Mouse (Mus musculus): ENCODE measurements around the gene S100a13. TPM values are rescaled to one million over a fixed set of nuclear protein-coding genes. Genes with fewer than 3 reads are reported as not detected.
A peak's percentile ranks its signal among the peaks of the same experiment; 100 is the strongest.

S100a13 gene
- polyA plus RNA-seq, 1 experiment, result 65.4 TPM

- Histone ChIP-seq H3K27ac (ENCODE audit: insufficient read depth, low read depth, low read length) (no peak overlapping the region), H3K36me3 (ENCODE audit: control insufficient read depth, insufficient read depth, low read length) (peaks cover 5% of the 10 kb centered on the region), H3K27me3 (replicated peaks; ENCODE audit: control insufficient read depth, insufficient read depth, low read length) (no peaks in the 10 kb centered on the region), H3K4me1 (ENCODE audit: control insufficient read depth, insufficient read depth, low read length) (peaks cover 12% of the 10 kb centered on the region; the same call in 1 of the 2 replicates), H3K4me3 (ENCODE audit: insufficient read depth, low read depth, low read length) (no peak overlapping the region)
- 32% methylated on average over 2 of the region's 2 CpGs for WGBS
- DNase-seq, result peak; percentile 63
- TF ChIP-seq CTCF (conservative IDR thresholded peaks at IDR 0.05; ENCODE audit: insufficient read depth, insufficient read length, low read depth, low read length) (0 out of 2 replicates have a peak, but pooled peaks have one; percentile 16), POLR2A (IDR thresholded peaks at IDR 0.05; ENCODE audit: low read depth, low read length) (no peak)
These were observed 22.9 kb upstream of the S100a13 start for GRCm38 (mm10) chr3:90491350-90491749.

- WGBS, result 60% methylated on average over 4 of the region's 4 CpGs
- Histone ChIP-seq H3K27ac (ENCODE audit: insufficient read depth, low read depth, low read length) (no peak overlapping the region), H3K4me1 (ENCODE audit: control insufficient read depth, insufficient read depth, low read length) (peaks cover 7% of the 10 kb centered on the region; the same call in 1 of the 2 replicates), H3K27me3 (replicated peaks; ENCODE audit: control insufficient read depth, insufficient read depth, low read length) (no peaks in the 10 kb centered on the region), H3K4me3 (ENCODE audit: insufficient read depth, low read depth, low read length) (no peak overlapping the region), H3K36me3 (ENCODE audit: control insufficient read depth, insufficient read depth, low read length) (peaks cover 3% of the 10 kb centered on the region)
- DNase-seq, result no peak
- TF ChIP-seq CTCF (conservative IDR thresholded peaks at IDR 0.05; ENCODE audit: insufficient read depth, insufficient read length, low read depth, low read length) (no peak), POLR2A (IDR thresholded peaks at IDR 0.05; ENCODE audit: low read depth, low read length) (no peak)
These were observed 20.2 kb upstream of the S100a13 start for GRCm38 (mm10) chr3:90493831-90494540.

GRCm38 (mm10) chr3:90495850-90496525, 18.2 kb upstream of the S100a13 start:
- H3K4me1 ChIP-seq (ENCODE audit: control insufficient read depth, insufficient read depth, low read length), result no peaks in the 10 kb centered on the region
- H3K27ac ChIP-seq (ENCODE audit: insufficient read depth, low read depth, low read length), result no peak overlapping the region
- DNase-seq, result no peak
- no peak overlapping the region for H3K4me3 ChIP-seq (ENCODE audit: insufficient read depth, low read depth, low read length)
- H3K36me3 ChIP-seq (ENCODE audit: control insufficient read depth, insufficient read depth, low read length), result peaks cover 7% of the 10 kb centered on the region
- WGBS, result 88% methylated on average over 7 of the region's 7 CpGs
- H3K27me3 ChIP-seq (replicated peaks; ENCODE audit: control insufficient read depth, insufficient read depth, low read length), result no peaks in the 10 kb centered on the region
- TF ChIP-seq POLR2A (IDR thresholded peaks at IDR 0.05; ENCODE audit: low read depth, low read length) (no peak), CTCF (conservative IDR thresholded peaks at IDR 0.05; ENCODE audit: insufficient read depth, insufficient read length, low read depth, low read length) (no peak)

DNA sequence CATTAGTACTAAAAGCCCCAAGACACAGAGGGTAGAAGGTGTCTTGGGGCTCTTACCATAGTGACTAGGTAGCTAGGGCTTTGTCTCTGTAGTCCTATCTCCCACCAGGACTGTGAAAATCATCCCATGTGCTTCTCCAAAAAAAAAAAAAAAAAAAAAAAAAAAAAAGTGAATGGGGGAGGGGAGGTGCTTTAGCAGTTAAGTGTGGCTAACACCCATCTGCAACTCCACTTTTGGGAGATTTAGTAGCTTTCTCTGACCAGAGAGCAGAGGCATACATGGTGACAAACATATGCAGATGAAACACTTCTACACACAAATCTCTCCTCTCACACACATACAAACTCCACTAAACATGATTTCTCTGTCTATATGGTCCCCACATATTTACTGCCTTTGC, 16.6 kb upstream of the S100a13 start:
- no peak overlapping the region for H3K4me3 ChIP-seq (ENCODE audit: insufficient read depth, low read depth, low read length)
- no peak for DNase-seq
- no peak overlapping the region for H3K27ac ChIP-seq (ENCODE audit: insufficient read depth, low read depth, low read length)
- no peaks in the 10 kb centered on the region for H3K4me1 ChIP-seq (ENCODE audit: control insufficient read depth, insufficient read depth, low read length)
- TF ChIP-seq POLR2A (IDR thresholded peaks at IDR 0.05; ENCODE audit: low read depth, low read length), result no peak
- TF ChIP-seq CTCF (conservative IDR thresholded peaks at IDR 0.05; ENCODE audit: insufficient read depth, insufficient read length, low read depth, low read length), result no peak
- no peaks in the 10 kb centered on the region for H3K27me3 ChIP-seq (replicated peaks; ENCODE audit: control insufficient read depth, insufficient read depth, low read length)
- peaks cover 18% of the 10 kb centered on the region for H3K36me3 ChIP-seq (ENCODE audit: control insufficient read depth, insufficient read depth, low read length)

DNA sequence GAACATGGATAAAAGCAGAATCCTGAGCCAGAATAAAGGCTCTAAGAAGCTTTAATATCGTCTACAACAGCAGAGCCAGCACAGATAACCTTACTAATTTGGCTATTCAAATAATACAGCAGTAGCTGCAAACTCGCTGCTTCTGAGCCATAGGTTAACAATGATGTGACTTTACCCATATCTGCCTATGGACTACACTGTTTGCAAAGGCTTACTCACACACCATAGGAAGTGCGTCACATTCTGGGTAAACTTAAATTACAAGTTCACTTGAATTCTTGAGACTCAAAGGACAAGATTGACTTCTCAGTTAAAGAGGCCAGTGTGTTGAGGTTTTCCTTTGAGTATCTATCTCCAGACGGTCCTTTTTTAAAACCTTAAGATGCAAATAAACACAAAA, 10.8 kb upstream of the S100a13 start:
- no peaks in the 10 kb centered on the region for H3K27me3 ChIP-seq (replicated peaks; ENCODE audit: control insufficient read depth, insufficient read depth, low read length)
- no peak for DNase-seq
- H3K36me3 ChIP-seq (ENCODE audit: control insufficient read depth, insufficient read depth, low read length), result peaks cover 27% of the 10 kb centered on the region
- TF ChIP-seq CTCF (conservative IDR thresholded peaks at IDR 0.05; ENCODE audit: insufficient read depth, insufficient read length, low read depth, low read length) (no peak), POLR2A (IDR thresholded peaks at IDR 0.05; ENCODE audit: low read depth, low read length) (no peak)
- H3K4me3 ChIP-seq (ENCODE audit: insufficient read depth, low read depth, low read length), result no peak overlapping the region
- 87% methylated on average over 4 of the region's 4 CpGs for WGBS
- no peak overlapping the region for H3K27ac ChIP-seq (ENCODE audit: insufficient read depth, low read depth, low read length)
- H3K4me1 ChIP-seq (ENCODE audit: control insufficient read depth, insufficient read depth, low read length), result peaks cover 19% of the 10 kb centered on the region; the same call in 1 of the 2 replicates

DNA sequence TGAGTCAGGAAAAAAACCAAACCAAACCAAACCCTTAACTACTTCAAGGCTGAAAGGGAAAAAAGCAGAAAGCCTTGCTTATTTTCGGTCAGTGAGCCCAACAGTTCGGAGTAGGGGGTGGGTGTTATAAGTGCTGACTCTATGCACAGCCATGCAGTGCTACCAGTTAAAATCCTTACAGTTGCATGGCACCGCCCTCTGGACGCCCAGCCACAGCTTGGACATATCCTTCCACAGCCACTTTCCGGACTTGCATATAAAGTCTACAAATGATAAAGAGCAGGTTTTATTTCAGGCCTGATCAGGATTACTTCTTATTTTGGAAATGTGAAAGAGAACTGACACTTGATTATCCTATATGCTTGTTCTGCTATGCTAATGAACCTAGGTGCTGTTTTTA, 9.0 kb upstream of the S100a13 start:
- H3K4me3 ChIP-seq (ENCODE audit: insufficient read depth, low read depth, low read length), result no peak overlapping the region
- TF ChIP-seq POLR2A (IDR thresholded peaks at IDR 0.05; ENCODE audit: low read depth, low read length) (no peak), CTCF (conservative IDR thresholded peaks at IDR 0.05; ENCODE audit: insufficient read depth, insufficient read length, low read depth, low read length) (no peak)
- WGBS, result 84% methylated on average over 5 of the region's 5 CpGs
- H3K27ac ChIP-seq (ENCODE audit: insufficient read depth, low read depth, low read length), result no peak overlapping the region
- no peaks in the 10 kb centered on the region for H3K27me3 ChIP-seq (replicated peaks; ENCODE audit: control insufficient read depth, insufficient read depth, low read length)
- DNase-seq, result no peak
- H3K4me1 ChIP-seq (ENCODE audit: control insufficient read depth, insufficient read depth, low read length), result peaks cover 19% of the 10 kb centered on the region; the same call in 1 of the 2 replicates
- peaks cover 22% of the 10 kb centered on the region for H3K36me3 ChIP-seq (ENCODE audit: control insufficient read depth, insufficient read depth, low read length)

DNA sequence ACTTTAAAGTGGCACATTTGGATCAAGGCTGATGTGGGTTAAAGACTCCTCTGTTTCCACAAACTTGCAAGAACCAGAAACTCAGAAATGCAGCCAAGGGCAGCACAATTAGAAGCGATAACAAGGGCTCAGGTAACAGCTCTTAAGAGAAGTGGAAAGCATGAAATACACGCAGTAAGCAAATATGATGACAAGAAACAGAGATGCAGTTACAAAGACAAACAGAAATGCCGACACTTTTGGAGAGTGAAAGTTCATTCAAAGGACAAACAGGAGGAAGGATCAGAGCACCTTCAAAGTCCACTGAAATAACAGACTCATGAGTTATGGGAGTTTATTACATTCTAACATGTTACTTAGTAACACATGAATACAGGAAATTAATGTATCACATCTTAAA, 7.9 kb upstream of the S100a13 start:
- TF ChIP-seq POLR2A (IDR thresholded peaks at IDR 0.05; ENCODE audit: low read depth, low read length), result no peak
- TF ChIP-seq CTCF (conservative IDR thresholded peaks at IDR 0.05; ENCODE audit: insufficient read depth, insufficient read length, low read depth, low read length), result no peak
- Histone ChIP-seq H3K27ac (ENCODE audit: insufficient read depth, low read depth, low read length) (peak overlapping the region; percentile 69; the same call in 1 of the 2 replicates), H3K4me3 (ENCODE audit: insufficient read depth, low read depth, low read length) (no peak overlapping the region), H3K36me3 (ENCODE audit: control insufficient read depth, insufficient read depth, low read length) (peaks cover 20% of the 10 kb centered on the region), H3K27me3 (replicated peaks; ENCODE audit: control insufficient read depth, insufficient read depth, low read length) (no peaks in the 10 kb centered on the region), H3K4me1 (ENCODE audit: control insufficient read depth, insufficient read depth, low read length) (peaks cover 19% of the 10 kb centered on the region; the same call in 1 of the 2 replicates)
- 31% methylated on average over 3 of the region's 3 CpGs for WGBS
- DNase-seq, result peak; percentile 28

Data from kidney, adult 2 months (tissue).